Mouse (Mus musculus) hindbrain, postnatal 0 days (tissue): ENCODE results near the gene Col23a1. TPM values are rescaled to one million over a fixed set of nuclear protein-coding genes. Genes with fewer than 3 reads are reported as not detected.

Source experiments
- ATAC-seq: fragments of 200-750 bp; cut with Nextera tagmentation; 2 replicates; pipeline ENCODE4 v1.8.0; 2017; ENCODE audit warnings: mild to moderate bottlenecking, moderate TSS enrichment, moderate library complexity
- DNase-seq: peaks from one replicate; pipeline ENCODE4 v3.0.0-alpha.2; 2015; ENCODE audit warnings: low spot score
- H3K27ac ChIP-seq: fragments of 300-500 bp; sonication (generic); 2 replicates; pipeline ENCODE4 v1.5.1; 2014; ENCODE audit warnings: mild to moderate bottlenecking
- H3K27me3 ChIP-seq: fragments of 300-500 bp; sonication (generic); 2 replicates; pipeline ENCODE4 v1.6.1; 2014; ENCODE audit warnings: low read length, mixed read lengths; ENCODE audit not compliant: insufficient read depth
- H3K36me3 ChIP-seq: fragments of 300-500 bp; sonication (generic); 2 replicates; pipeline ENCODE4 v1.6.1; 2014; ENCODE audit warnings: low read length, mixed read lengths; ENCODE audit not compliant: insufficient read depth
- H3K4me1 ChIP-seq: fragments of 300-500 bp; sonication (generic); 2 replicates; pipeline ENCODE4 v1.6.1; 2014; ENCODE audit warnings: antibody characterized with exemption, low read length, mixed read lengths; ENCODE audit not compliant: insufficient read depth
- H3K4me2 ChIP-seq: fragments of 300-500 bp; sonication (generic); 2 replicates; pipeline ENCODE4 v1.6.1; 2014; ENCODE audit warnings: low read depth, mild to moderate bottlenecking, low read length, moderate library complexity, mixed read lengths
- H3K4me3 ChIP-seq: fragments of 300-500 bp; sonication (generic); 2 replicates; pipeline ENCODE4 v1.5.1; 2014; ENCODE audit warnings: low read length
- H3K9ac ChIP-seq: fragments of 300-500 bp; sonication (generic); replicated peaks from 2 replicates; pipeline ENCODE4 v1.6.1; 2014; ENCODE audit warnings: mild to moderate bottlenecking, low read length, moderate library complexity, mixed read lengths
- H3K9me3 ChIP-seq: fragments of 300-500 bp; sonication (generic); 2 replicates; pipeline ENCODE4 v1.6.1; 2016; ENCODE audit warnings: low read length, mixed read lengths
- CTCF ChIP-seq: IDR thresholded peaks from 2 replicates; pipeline ENCODE4 v1.5.1; 2016; ENCODE audit warnings: antibody characterized with exemption, control low read depth, low read depth
- WGBS: fragments of 180-500 bp; shearing (Covaris S2); extraction: QIAGEN DNeasy Blood & Tissue Kit; methylation state at CpG from one replicate; pipeline ENCODE4 v1.1.7; 2014; 5-methylcytosine and 5-hydroxymethylcytosine counted together
- polyA plus RNA-seq: library from polyadenylated mRNA; unstranded; fragments of >200 nt; fragmentation: Nextera tagmentation; extraction: Ambion mirVana; gene quantifications from 2 replicates; pipeline ENCODE4 v1.2.1, GENCODE M21; 2015
- total RNA-seq: library from RNA; depleted of rRNA; stranded (reverse); fragments of >200 nt; gene quantifications from 2 replicates; pipeline ENCODE4 v1.2.3, GENCODE M21; 2014

Gene Col23a1
- total and polyA plus RNA-seq, 2 experiments from 2014 or later: 9.5 to 17.7 TPM

GRCm38 (mm10) chr11:51422713-51423112 lies 133.0 kb downstream of the Col23a1 start:
- Histone ChIP-seq H3K27me3 (no peaks in the 10 kb centered on the region), H3K9me3 (no peaks in the 10 kb centered on the region), H3K36me3 (no peaks in the 10 kb centered on the region), H3K4me2 (no peak overlapping the region), H3K4me3 (no peak overlapping the region), H3K4me1 (no peaks in the 10 kb centered on the region), H3K9ac (no peak overlapping the region), H3K27ac (no peak overlapping the region)
- TF ChIP-seq CTCF: no peak
- ATAC-seq: no peak
- no peak for DNase-seq
- 72% methylated on average over 14 of the region's 14 CpGs for WGBS

DNA sequence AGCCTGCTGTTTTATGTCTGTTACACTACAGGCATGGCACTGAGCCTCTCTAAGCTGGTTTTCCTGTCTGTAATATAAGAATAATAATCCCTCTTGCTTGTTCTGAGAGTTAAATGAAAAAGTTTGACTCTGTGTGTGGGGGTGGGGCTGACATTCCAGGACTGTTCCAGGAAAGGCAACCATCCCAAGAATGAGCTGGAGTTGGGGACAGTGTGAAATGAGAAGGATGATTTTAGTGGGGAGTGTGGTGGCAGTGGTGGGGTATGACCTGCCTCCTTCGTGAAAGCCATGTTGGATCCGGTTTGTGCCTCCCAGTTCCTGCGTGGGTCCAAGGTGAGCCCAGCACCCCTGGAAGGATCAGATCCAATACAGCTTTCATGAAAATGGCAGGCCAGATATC lies 136.4 kb downstream of the Col23a1 start:
- H3K4me1 ChIP-seq: no peaks in the 10 kb centered on the region
- no peak overlapping the region for H3K4me3 ChIP-seq
- DNase-seq (no peak), ATAC-seq (no peak)
- no peaks in the 10 kb centered on the region for H3K36me3 ChIP-seq
- no peaks in the 10 kb centered on the region for H3K9me3 ChIP-seq
- TF ChIP-seq CTCF: no peak
- H3K9ac ChIP-seq: no peak overlapping the region
- 93% methylated on average over 3 of the region's 3 CpGs for WGBS
- no peak overlapping the region for H3K27ac ChIP-seq
- H3K27me3 ChIP-seq: no peaks in the 10 kb centered on the region
- H3K4me2 ChIP-seq: no peak overlapping the region

DNA sequence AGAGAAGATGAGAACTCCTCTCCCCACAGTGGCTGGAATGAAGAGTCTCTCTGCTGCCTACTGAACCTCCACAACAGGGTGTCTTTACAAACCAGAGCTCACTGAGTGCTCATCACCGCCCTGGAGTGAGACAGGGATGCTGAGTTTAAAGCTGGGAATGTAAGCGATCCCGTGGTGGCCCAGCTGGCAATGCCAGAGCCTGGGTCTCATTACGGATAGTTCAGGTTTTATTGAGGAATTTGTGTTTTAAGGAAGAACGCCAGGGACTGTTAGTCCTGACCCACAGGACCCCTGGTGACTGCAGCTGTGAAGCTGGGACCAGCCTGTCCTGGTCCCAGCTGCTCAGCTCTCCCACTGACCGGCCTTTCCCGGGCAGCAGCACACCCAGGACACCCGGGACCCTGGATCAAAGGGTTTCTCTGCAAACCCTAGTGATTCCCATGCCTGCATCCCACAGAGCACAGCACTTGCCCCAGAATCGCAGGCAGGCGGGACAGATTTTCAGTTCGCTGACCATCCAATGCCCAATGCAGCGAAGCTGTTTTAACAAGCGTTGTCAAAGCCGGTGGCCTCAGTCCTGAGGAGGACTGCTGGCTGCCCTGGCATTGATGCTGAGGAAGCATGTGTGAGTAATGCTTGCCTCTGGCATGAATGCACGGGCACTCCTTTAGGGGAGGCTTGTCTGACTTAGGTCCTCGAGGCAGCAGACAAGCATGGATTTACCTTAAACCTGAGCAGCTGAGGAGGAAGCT lies 139.9 kb downstream of the Col23a1 start:
- no peaks in the 10 kb centered on the region for H3K36me3 ChIP-seq
- ATAC-seq (peak; percentile 27; the same call in 1 of the 2 replicates), DNase-seq (peak; percentile 48)
- H3K27me3 ChIP-seq: no peaks in the 10 kb centered on the region
- no peak for TF ChIP-seq CTCF
- H3K4me1 ChIP-seq: no peaks in the 10 kb centered on the region
- WGBS: 30% methylated on average over 16 of the region's 16 CpGs
- no peak overlapping the region for H3K27ac ChIP-seq
- H3K9ac ChIP-seq: 0 out of 2 replicates have a peak overlapping the region, but pooled peaks have one; percentile 14
- no peak overlapping the region for H3K4me2 ChIP-seq
- H3K4me3 ChIP-seq: no peak overlapping the region
- no peaks in the 10 kb centered on the region for H3K9me3 ChIP-seq

- no peak overlapping the region for H3K4me2 ChIP-seq
- H3K27ac ChIP-seq: no peak overlapping the region
- no peaks in the 10 kb centered on the region for H3K27me3 ChIP-seq
- no peaks in the 10 kb centered on the region for H3K4me1 ChIP-seq
- H3K9ac ChIP-seq: 0 out of 2 replicates have a peak overlapping the region, but pooled peaks have one; percentile 14
- no peaks in the 10 kb centered on the region for H3K36me3 ChIP-seq
- DNase-seq: no peak
- WGBS: 65% methylated on average over 8 of the region's 8 CpGs
- H3K9me3 ChIP-seq: no peaks in the 10 kb centered on the region
- no peak for ATAC-seq
- H3K4me3 ChIP-seq: no peak overlapping the region
- TF ChIP-seq CTCF: no peak
These were observed 140.5 kb downstream of the Col23a1 start for GRCm38 (mm10) chr11:51430180-51430578.

DNA sequence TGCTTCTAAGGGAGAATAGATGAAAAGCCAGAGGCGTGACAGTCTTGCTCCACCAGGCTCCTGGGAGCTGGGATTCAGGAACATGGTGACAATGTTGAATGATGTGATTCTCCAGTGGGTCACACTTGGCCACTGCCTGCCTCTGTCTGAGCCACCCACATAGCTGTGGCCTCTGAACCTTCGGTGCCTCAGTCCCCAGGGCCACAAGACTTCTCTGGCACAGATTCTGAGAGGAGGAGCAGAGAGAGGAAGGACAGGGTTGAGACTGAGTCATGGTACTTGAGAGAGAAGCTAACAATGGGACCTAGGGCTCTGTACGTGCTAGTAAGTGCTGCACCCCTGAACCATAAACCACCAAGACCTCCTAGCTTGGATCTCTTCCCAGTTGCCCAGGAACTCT lies 141.6 kb downstream of the Col23a1 start:
- Histone ChIP-seq H3K27me3 (no peaks in the 10 kb centered on the region), H3K9ac (no peak overlapping the region), H3K9me3 (no peaks in the 10 kb centered on the region), H3K27ac (no peak overlapping the region), H3K36me3 (no peaks in the 10 kb centered on the region), H3K4me3 (no peak overlapping the region), H3K4me1 (no peaks in the 10 kb centered on the region), H3K4me2 (no peak overlapping the region)
- WGBS: 89% methylated on average over 3 of the region's 3 CpGs
- ATAC-seq: no peak
- DNase-seq: no peak
- no peak for TF ChIP-seq CTCF

DNA sequence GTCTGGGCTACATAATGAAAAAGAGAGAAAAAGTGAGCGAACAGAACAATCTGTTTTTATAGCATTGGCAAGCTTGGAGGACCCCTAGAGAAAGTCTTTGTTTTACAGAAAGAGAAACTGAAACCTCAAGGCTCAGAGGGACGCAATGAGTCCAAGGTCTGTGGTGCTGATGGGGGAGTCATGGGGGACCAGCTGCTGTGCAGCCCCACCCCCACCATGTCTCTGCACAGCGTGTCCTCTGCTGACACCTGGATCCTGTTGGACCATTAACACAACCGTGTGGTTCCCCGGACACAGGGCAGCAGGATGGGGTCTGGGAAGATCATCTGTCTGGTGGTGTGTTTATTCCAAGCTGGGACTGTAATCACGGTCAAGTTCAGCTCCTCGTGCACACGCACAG lies 142.2 kb downstream of the Col23a1 start:
- no peaks in the 10 kb centered on the region for H3K36me3 ChIP-seq
- WGBS: 67% methylated on average over 8 of the region's 8 CpGs
- H3K27me3 ChIP-seq: no peaks in the 10 kb centered on the region
- no peaks in the 10 kb centered on the region for H3K4me1 ChIP-seq
- TF ChIP-seq CTCF: no peak
- ATAC-seq (no peak), DNase-seq (no peak)
- H3K27ac ChIP-seq: no peak overlapping the region
- H3K4me2 ChIP-seq: no peak overlapping the region
- no peak overlapping the region for H3K4me3 ChIP-seq
- H3K9ac ChIP-seq: no peak overlapping the region
- 0 out of 2 replicates have a peak, but pooled peaks cover 3% of the 10 kb centered on the region for H3K9me3 ChIP-seq

- H3K4me3 ChIP-seq: no peak overlapping the region
- no peak for TF ChIP-seq CTCF
- ATAC-seq (no peak), DNase-seq (no peak)
- H3K9me3 ChIP-seq: 0 out of 2 replicates have a peak, but pooled peaks cover 2% of the 10 kb centered on the region
- H3K27ac ChIP-seq: no peak overlapping the region
- no peak overlapping the region for H3K4me2 ChIP-seq
- H3K4me1 ChIP-seq: no peaks in the 10 kb centered on the region
- WGBS: 96% methylated on average over 7 of the region's 7 CpGs
- H3K27me3 ChIP-seq: no peaks in the 10 kb centered on the region
- no peak overlapping the region for H3K9ac ChIP-seq
- no peaks in the 10 kb centered on the region for H3K36me3 ChIP-seq
These were observed 152.3 kb downstream of the Col23a1 start for GRCm38 (mm10) chr11:51442006-51442405.
